Mouse (Mus musculus) CD4-positive, CD25-positive, alpha-beta regulatory T cell (primary cell): ENCODE measurements around the gene Setd6. TPM values are rescaled to one million over a fixed set of nuclear protein-coding genes. Genes with fewer than 3 reads are reported as not detected.

Experiments
- polyA plus RNA-seq: library from polyadenylated mRNA; unstranded; fragments of 100-300 nt; shearing (Covaris generic); gene quantifications from one replicate; pipeline ENCODE4 v1.2.1, GENCODE M21; 2017

The Setd6 gene
- polyA plus RNA-seq, result 76.5 TPM

GRCm38 (mm10) chr8:95715676-95716531, at the start of gene Setd6:
Gene Setd6, plus strand, starts transcription at chr8:95715881.

GRCm38 (mm10) chr8:95676631-95677030, 39.0 kb upstream of the Setd6 start, which contains the start of gene Ndrg4:
Gene Ndrg4, plus strand, starts transcription at chr8:95676980.

Other genes starting within 250 kb of the Setd6 start
- 38.9 TPM for gene Csnk2a2, start 225.8 kb upstream of the Setd6 start, polyA plus RNA-seq
- not detected for gene Ccdc113, start 181.8 kb upstream of the Setd6 start, polyA plus RNA-seq
- gene Prss54, start 139.5 kb upstream of the Setd6 start, polyA plus RNA-seq, result not detected
- gene Gins3, start 82.4 kb upstream of the Setd6 start, polyA plus RNA-seq, result 11.1 TPM
- 1.3 TPM for gene Ndrg4, start 38.9 kb upstream of the Setd6 start, polyA plus RNA-seq
- gene Cnot1, start 91.6 kb downstream of the Setd6 start, polyA plus RNA-seq, result 115 TPM
- gene Sap18b, start 109.5 kb downstream of the Setd6 start, polyA plus RNA-seq, result 187 TPM
- 13.9 TPM for gene Slc38a7, start 137.7 kb downstream of the Setd6 start, polyA plus RNA-seq
- gene Got2, start 172.7 kb downstream of the Setd6 start, polyA plus RNA-seq, result 116 TPM